Mouse (Mus musculus) CH12.LX (cell line): ENCODE data around the gene Cacna1i. TPM values are rescaled to one million over a fixed set of nuclear protein-coding genes. Genes with fewer than 3 reads are reported as not detected.

Source experiments
- DNase-seq: peaks from one replicate; pipeline ENCODE4 v3.0.0-alpha.2; 2013; ENCODE audit errors: extremely low read depth
- H3K27ac ChIP-seq: 2 replicates; pipeline ENCODE4 v1.5.1; 2012; ENCODE audit warnings: low read depth, mild to moderate bottlenecking, control low read depth, moderate library complexity; ENCODE audit not compliant: insufficient read depth
- H3K27me3 ChIP-seq: replicated peaks from 2 replicates; pipeline ENCODE3; 2012; ENCODE audit warnings: inconsistent platforms
- H3K36me3 ChIP-seq, 2 experiments: replicated peaks in 1 of 2; 2 replicates each; pipeline versions ENCODE3 to v1.6.1; 2012; ENCODE audit warnings: inconsistent platforms in 1 of 2, low read length in 1 of 2, mild to moderate bottlenecking in 1 of 2, mixed read lengths in 1 of 2, moderate library complexity in 1 of 2; ENCODE audit not compliant: control insufficient read depth in 1 of 2, insufficient read depth in 1 of 2
- H3K4me1 ChIP-seq, 2 experiments: 2 replicates each; pipeline ENCODE4 v1.6.1; 2012; ENCODE audit warnings: inconsistent platforms in 1 of 2, moderate library complexity in 1 of 2; ENCODE audit not compliant: insufficient read depth in 2 of 2, control insufficient read depth in 1 of 2
- H3K4me2 ChIP-seq: 2 replicates; pipeline ENCODE4 v1.6.1; 2012; ENCODE audit warnings: low read depth, mild to moderate bottlenecking, control low read depth; ENCODE audit not compliant: poor library complexity, insufficient read depth, severe bottlenecking
- H3K4me3 ChIP-seq, 3 experiments: fragments of 150-350 bp in 1 of 3; sonication (generic) in 1 of 3; replicated peaks in 1 of 3; 2 replicates each; pipeline versions ENCODE3 to v1.5.1; 2011 to 2012; ENCODE audit warnings: low read depth in 2 of 3, low read length in 2 of 3, mild to moderate bottlenecking in 2 of 3, moderate library complexity in 2 of 3, control low read depth in 1 of 3, improper control_type of control experiment in 1 of 3, inconsistent platforms in 1 of 3, mixed read lengths in 1 of 3; ENCODE audit not compliant: poor library complexity in 1 of 3
- H3K79me2 ChIP-seq: replicated peaks from 2 replicates; pipeline ENCODE4 v1.6.1; 2012; ENCODE audit warnings: mild to moderate bottlenecking, moderate library complexity; ENCODE audit not compliant: control insufficient read depth, poor library complexity, insufficient read depth, severe bottlenecking; ENCODE audit errors: extremely low read depth
- H3K9ac ChIP-seq: 2 replicates; pipeline ENCODE4 v1.6.1; 2012; ENCODE audit warnings: low read depth, mild to moderate bottlenecking, control low read depth, moderate library complexity; ENCODE audit not compliant: insufficient read depth
- H3K9me3 ChIP-seq: replicated peaks from 2 replicates; pipeline ENCODE3; 2012; ENCODE audit warnings: low read length, inconsistent platforms, mixed read lengths
- BHLHE40 ChIP-seq: IDR thresholded peaks from 2 replicates; pipeline ENCODE4 v1.6.1; 2011; ENCODE audit warnings: mild to moderate bottlenecking, low read depth, low read length, improper control_type of control experiment
- CHD1 ChIP-seq: IDR thresholded peaks from 2 replicates; pipeline ENCODE4 v1.6.1; 2012; ENCODE audit warnings: low read depth, low read length, improper control_type of control experiment, inconsistent platforms
- CTCF ChIP-seq, 2 experiments: IDR thresholded peaks in 1 of 2; conservative IDR thresholded peaks in 1 of 2; 2 replicates each; pipeline ENCODE4 v1.5.1; 2011 to 2012; ENCODE audit warnings: low read depth in 2 of 2, low read length in 2 of 2, improper control_type of control experiment in 1 of 2, inconsistent platforms in 1 of 2, mild to moderate bottlenecking in 1 of 2, moderate library complexity in 1 of 2
- HCFC1 ChIP-seq: IDR thresholded peaks from 2 replicates; pipeline ENCODE4 v1.6.1; 2012; ENCODE audit warnings: low read depth, mild to moderate bottlenecking, inconsistent platforms, low read length, improper control_type of control experiment
- MAFK ChIP-seq: IDR thresholded peaks from 2 replicates; pipeline ENCODE4 v1.6.1; 2011; ENCODE audit warnings: low read length, improper control_type of control experiment; ENCODE audit not compliant: insufficient replicate concordance
- MAX ChIP-seq: IDR thresholded peaks from 2 replicates; pipeline ENCODE4 v1.6.1; 2011; ENCODE audit warnings: low read length, improper control_type of control experiment
- MEF2A ChIP-seq: IDR thresholded peaks from 2 replicates; pipeline ENCODE4 v1.6.1; 2014; ENCODE audit warnings: low read depth, mild to moderate bottlenecking, inconsistent platforms, low read length, improper control_type of control experiment, borderline replicate concordance
- MXI1 ChIP-seq: IDR thresholded peaks from 2 replicates; pipeline ENCODE4 v1.6.1; 2011; ENCODE audit warnings: mild to moderate bottlenecking, low read depth, low read length, improper control_type of control experiment
- NELFE ChIP-seq: IDR thresholded peaks from 2 replicates; pipeline ENCODE4 v1.6.1; 2011; ENCODE audit warnings: low read depth, low read length, improper control_type of control experiment
- NRF1 ChIP-seq: IDR thresholded peaks from 2 replicates; pipeline ENCODE4 v1.6.1; 2014; ENCODE audit warnings: low read depth, mild to moderate bottlenecking, inconsistent platforms, low read length, improper control_type of control experiment, moderate library complexity
- POLR2AphosphoS2 ChIP-seq: IDR thresholded peaks from 2 replicates; pipeline ENCODE4 v1.6.1; 2011; ENCODE audit warnings: low read depth, low read length, improper control_type of control experiment
- SIN3A ChIP-seq: IDR thresholded peaks from 2 replicates; pipeline ENCODE4 v1.6.1; 2012; ENCODE audit warnings: low read length, improper control_type of control experiment, inconsistent platforms
- SMC3 ChIP-seq: IDR thresholded peaks from 2 replicates; pipeline ENCODE4 v1.6.1; 2011; ENCODE audit warnings: low read depth, low read length, improper control_type of control experiment
- TBP ChIP-seq: conservative IDR thresholded peaks from 2 replicates; pipeline ENCODE4 v1.6.1; 2011; ENCODE audit warnings: low read depth, low read length, improper control_type of control experiment
- UBTF ChIP-seq: IDR thresholded peaks from 2 replicates; pipeline ENCODE4 v1.6.1; 2012; ENCODE audit warnings: low read depth, mild to moderate bottlenecking, inconsistent platforms, low read length, improper control_type of control experiment, moderate library complexity
- USF2 ChIP-seq: conservative IDR thresholded peaks from 2 replicates; pipeline ENCODE4 v1.6.1; 2011; ENCODE audit warnings: low read depth, low read length, improper control_type of control experiment
- ZKSCAN1 ChIP-seq: IDR thresholded peaks from 2 replicates; pipeline ENCODE4 v1.6.1; 2012; ENCODE audit warnings: low read depth, inconsistent platforms, low read length, improper control_type of control experiment, borderline replicate concordance
- dilution Hi-C: fragments of 300-500 bp; cut with MboI; formaldehyde crosslinking; loops from 2 replicates; pipeline ENCODE4 v1.14.3; 2020; ENCODE audit warnings: low sequenced_read_pairs; ENCODE audit not compliant: extremely low pct_unique_long_range_greater_than_20kb, extremely low pct_ligation_motif_present
- in situ Hi-C: fragments of 300-500 bp; cut with MboI; formaldehyde crosslinking; loops from 3 replicates; pipeline ENCODE4 v1.14.3; 2019; ENCODE audit warnings: low sequenced_read_pairs, low pct_ligation_motif_present, low pct_unique_long_range_greater_than_20kb, mixed read lengths
- polyA plus RNA-seq: library from polyadenylated mRNA; unstranded; fragments of >175 nt; gene quantifications from 2 replicates; pipeline ENCODE4 v1.2.1, GENCODE M21; 2012; ENCODE audit warnings: low read depth; ENCODE audit not compliant: insufficient read length
- total RNA-seq, 2 experiments: library from RNA; depleted of rRNA; stranded (reverse); fragments of 300-350 nt in 1 of 2; fragments of >200 nt in 1 of 2; gene quantifications; 2 replicates each; pipeline ENCODE4 v1.2.3; 2012 to 2014

The Cacna1i gene
- total and polyA plus RNA-seq, 3 experiments: under 0.01 TPM; not detected in 2

GRCm38 (mm10) chr15:80325756-80326155 is 38.7 kb downstream of the Cacna1i start:
- H3K4me1 ChIP-seq: peaks cover 3 to 12% of the 10 kb centered on the region in 2 experiments; a peak in 2 of 4 replicates
- peaks cover 98% of the 10 kb centered on the region for H3K27me3 ChIP-seq
- dilution Hi-C loops: no loop called here
- H3K36me3 ChIP-seq: no peaks in the 10 kb centered on the region
- no peak overlapping the region for H3K9ac ChIP-seq
- H3K9me3 ChIP-seq: no peaks in the 10 kb centered on the region
- TF ChIP-seq MXI1 (no peak), CTCF (conservative IDR thresholded peaks at IDR 0.05 in 1 of 2, IDR thresholded peaks at IDR 0.05 in 1 of 2; ENCODE audit: low read depth in 2 of 2, low read length in 2 of 2) (no peak), NRF1 (no peak), UBTF (no peak), MAX (no peak), BHLHE40 (no peak), MEF2A (no peak), POLR2AphosphoS2 (no peak), CHD1 (no peak), TBP (no peak), USF2 (no peak), ZKSCAN1 (no peak), HCFC1 (no peak)
- no peak overlapping the region for H3K27ac ChIP-seq
- no peak overlapping the region for H3K4me2 ChIP-seq
- DNase-seq: no peak
- no peaks in the 10 kb centered on the region for H3K79me2 ChIP-seq
- in situ Hi-C loops: no loop called here
- no peak overlapping the region for H3K4me3 ChIP-seq

- H3K4me1 ChIP-seq: peaks cover 3 to 9% of the 10 kb centered on the region in 2 experiments; a peak in 2 of 4 replicates
- no peaks in the 10 kb centered on the region for H3K79me2 ChIP-seq
- H3K27ac ChIP-seq: no peak overlapping the region
- TF ChIP-seq SIN3A: no peak
- TF ChIP-seq NELFE: no peak
- no peak for TF ChIP-seq MAFK
- TF ChIP-seq SMC3: no peak
- no peak overlapping the region for H3K4me2 ChIP-seq
- H3K9ac ChIP-seq: no peak overlapping the region
- H3K36me3 ChIP-seq: no peaks in the 10 kb centered on the region
- no peaks in the 10 kb centered on the region for H3K9me3 ChIP-seq
- in situ Hi-C loops (no loop called here), dilution Hi-C loops (no loop called here)
- no peak overlapping the region for H3K4me3 ChIP-seq
- H3K27me3 ChIP-seq: peaks cover 98% of the 10 kb centered on the region
- DNase-seq: no peak
Observed at GRCm38 (mm10) chr15:80326947-80327346, 39.9 kb downstream of the Cacna1i start.
